Mouse (Mus musculus) cerebellum, adult 9-10 months (tissue): ENCODE data around the gene Lamc3.

ENCODE experiments used
- DNase-seq: peaks from one replicate; pipeline ENCODE4 v3.0.0; 2022

Gene Lamc3

DNA sequence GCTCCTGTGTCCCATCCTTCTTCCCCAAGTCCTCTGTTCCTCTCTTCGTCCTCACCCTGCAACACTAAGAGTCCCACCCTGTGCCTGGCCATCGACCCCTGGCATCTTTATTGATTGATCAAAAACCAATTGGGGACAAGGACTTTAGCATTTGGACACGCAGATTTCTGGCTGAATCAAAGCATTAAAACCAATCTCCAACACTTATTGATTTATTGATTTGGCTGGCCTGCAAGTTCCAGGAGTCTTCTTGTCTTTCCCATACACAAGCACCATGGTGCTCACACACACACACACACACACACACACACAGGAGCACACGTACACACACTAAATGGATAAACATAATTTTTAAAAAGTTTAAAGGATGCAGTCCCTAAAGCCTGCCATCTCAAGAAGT, 55.9 kb downstream of the Lamc3 start:
- DNase-seq, result no peak

- no peak for DNase-seq
These were observed 58.5 kb downstream of the Lamc3 start for GRCm38 (mm10) chr2:31945580-31945979.

DNA sequence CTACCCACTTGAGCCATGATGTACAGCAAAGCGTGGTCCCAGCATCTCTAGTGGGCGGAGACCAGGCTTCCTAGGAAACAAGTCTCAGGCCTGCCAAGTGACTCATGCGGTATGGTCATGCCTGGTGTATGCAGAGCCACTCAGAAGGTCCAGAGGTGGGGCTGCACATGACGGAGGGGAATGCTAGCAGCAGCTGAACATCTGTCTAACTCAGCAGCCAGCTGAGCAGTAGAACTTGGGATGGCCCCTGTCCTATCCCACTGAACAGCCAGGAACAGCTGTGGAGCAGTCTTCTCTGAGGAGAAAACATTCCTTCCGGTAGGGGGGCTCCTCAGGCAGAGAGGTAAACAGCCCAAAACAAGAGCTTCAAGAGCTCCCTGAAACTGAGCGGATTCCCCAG, 61.3 kb downstream of the Lamc3 start:
- no peak for DNase-seq

DNA sequence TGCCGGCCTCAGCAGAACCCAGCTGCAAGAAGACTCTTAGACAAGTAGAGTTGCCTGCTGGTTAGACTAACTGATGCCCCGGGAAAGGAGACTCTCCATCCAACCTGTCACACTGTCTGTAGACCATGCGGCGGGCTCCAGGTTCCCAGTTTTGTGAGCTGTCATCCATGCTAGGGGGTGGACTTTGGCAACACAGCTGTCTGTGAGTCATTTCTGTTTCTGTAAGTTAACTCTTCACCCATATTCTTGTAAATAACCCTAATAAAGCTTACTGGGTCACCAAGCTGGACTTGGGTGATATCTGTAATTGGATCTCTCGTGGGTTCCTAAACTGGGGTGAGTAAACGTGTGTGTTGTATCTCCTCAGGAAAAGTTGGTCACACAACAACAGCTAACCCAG, 61.7 kb downstream of the Lamc3 start:
- DNase-seq, result no peak

GRCm38 (mm10) chr2:31950058-31950871, 63.2 kb downstream of the Lamc3 start, which contains the start of gene Aif1l:
Gene Aif1l (plus strand): TSS chr2:31950139.
- DNase-seq, result no peak

GRCm38 (mm10) chr2:31950966-31951365, 63.9 kb downstream of the Lamc3 start:
- DNase-seq, result no peak

DNA sequence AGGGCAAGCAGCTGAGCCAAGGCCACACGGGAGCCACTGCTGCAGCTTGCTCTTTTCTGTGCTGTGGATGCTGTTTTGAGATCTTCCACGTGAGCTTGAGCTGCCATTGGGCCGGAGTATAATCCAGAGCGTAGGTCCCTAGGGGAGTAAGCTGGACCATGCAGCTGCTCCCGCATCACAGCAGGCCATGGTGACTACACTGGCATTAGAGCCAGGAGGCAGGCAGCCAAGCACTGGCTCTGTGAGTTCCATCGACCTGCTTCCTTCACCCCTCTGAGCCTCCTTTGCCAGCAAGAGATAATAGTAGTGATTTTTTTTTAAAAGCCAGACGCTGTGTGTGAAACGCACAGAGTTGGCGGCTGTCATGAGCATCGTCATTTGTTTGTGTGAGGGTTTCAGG, 65.1 kb downstream of the Lamc3 start:
- no peak for DNase-seq

DNA sequence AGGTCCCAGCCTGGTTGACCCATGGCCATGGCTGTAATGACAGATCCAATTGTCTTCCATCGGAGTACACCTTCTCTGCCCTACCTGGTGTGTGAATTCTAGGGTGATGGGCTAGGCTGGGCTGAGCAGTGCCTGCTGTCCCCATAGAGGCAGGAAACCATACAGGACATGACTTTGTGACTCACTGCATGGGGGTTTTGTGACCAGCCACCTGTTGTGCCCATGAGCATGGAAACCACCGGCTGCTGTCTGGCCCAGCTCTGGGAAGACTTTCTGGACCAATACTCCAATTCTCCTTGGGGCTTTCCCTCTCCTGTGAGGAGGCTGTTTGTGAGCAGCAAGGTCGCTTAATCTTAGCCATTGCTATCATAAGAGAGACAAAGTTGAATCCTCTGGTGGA, 65.6 kb downstream of the Lamc3 start:
- no peak for DNase-seq

DNA sequence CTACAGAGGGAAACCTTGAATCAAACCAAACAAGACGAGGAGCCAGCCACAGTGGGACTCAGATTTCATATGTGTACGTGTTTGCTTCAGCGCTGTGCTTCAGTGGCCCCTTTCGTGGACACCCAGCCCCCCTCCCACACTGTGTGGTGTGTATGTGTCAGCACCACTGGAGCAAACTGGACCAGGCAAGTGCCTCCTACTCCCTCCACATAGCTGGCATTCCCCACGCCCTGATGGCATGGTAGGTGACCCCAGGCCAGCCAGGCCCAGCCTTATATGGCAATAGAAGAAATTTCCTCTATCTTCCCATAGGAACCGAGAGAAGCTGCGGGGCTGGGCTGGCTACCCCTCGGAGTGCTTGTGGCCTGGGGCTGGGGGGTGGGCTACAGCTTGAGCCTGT, 66.6 kb downstream of the Lamc3 start:
- no peak for DNase-seq

- peak; percentile 57 for DNase-seq
These were observed 67.7 kb downstream of the Lamc3 start for GRCm38 (mm10) chr2:31954779-31955181.

DNA sequence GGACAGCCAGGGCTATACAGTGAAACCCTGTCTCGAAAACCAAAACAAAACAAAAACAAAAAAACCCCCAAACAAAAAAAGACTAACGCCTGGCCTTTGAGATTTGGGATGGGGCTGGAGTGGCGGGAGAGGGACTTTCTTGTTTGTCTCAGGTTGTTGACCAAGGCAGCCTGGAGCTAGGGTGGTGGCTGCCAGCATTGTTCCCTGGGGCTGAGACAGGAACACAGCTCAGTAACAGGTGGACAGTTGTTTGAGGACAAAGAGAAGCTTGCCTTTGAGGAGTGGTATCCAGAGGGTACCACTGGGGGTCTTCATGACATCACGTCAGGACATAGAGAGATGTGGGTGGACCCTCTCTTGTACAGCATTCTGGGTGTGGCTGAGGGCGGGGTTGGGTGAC, 68.6 kb downstream of the Lamc3 start:
- DNase-seq, result no peak

DNA sequence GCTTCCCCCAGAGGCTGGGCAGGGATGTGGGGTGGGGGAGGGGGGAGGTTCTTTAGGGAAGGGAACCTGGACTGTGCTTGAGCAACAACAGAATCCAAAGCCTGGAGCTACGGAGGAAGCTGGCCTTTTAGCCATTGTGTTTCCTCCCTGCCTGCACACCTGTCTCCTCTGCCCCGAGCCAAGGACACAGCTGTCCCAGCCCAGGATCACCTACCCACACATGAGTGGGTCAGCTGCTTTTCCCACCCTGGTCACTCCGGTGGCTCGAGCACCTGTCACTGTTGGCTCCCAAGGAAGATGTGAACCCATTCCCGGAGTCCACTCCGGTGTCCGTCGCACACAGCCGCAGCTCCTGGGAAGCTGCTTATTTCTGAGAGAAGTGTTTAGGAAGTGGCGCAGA, 70.1 kb downstream of the Lamc3 start:
- DNase-seq, result no peak

- DNase-seq, result no peak
These were observed 73.9 kb downstream of the Lamc3 start for GRCm38 (mm10) chr2:31960986-31961385.

- no peak for DNase-seq
These were observed 74.7 kb downstream of the Lamc3 start for GRCm38 (mm10) chr2:31961791-31962222.

GRCm38 (mm10) chr2:31962501-31963224, 75.6 kb downstream of the Lamc3 start:
- DNase-seq, result peak; percentile 82

DNA sequence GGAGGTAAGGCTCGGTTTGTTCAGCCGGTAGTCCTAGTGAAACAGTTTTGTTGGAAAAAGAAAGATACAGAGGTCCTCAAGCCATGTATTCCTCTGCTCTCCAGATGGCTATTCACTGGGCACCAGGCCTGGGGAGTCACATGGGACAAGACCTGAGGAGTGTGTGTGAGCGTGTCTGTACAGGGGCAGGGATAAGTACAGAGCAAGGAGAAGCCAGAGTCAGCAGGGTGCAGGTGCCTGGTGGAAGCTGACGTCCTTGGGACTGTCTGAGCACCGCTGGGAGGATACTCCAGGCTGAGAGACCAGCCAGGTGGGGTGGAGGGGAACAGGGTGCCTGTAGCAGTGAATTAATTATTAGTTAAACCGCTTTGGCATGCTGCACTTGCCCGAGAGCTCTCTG, 76.4 kb downstream of the Lamc3 start:
- peak; percentile 76 for DNase-seq

DNA sequence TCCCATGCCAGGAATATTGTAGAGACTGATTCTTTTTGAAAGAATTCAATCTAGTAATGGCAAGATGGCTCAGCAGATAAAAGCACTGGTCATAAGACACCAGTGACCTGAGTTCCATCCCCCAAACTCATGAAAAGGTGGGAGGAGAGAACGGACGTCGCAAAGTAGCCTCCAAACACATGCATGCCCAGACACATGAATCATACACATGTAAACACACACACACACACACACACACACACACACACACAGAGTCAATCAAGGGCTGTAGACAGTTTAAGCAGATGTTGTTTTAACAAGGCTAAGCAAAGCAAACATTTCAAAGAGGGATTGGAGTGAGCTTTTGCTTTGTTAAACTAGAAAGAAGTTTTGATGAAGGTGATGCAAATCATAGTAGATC, 77.1 kb downstream of the Lamc3 start:
- DNase-seq, result no peak

DNA sequence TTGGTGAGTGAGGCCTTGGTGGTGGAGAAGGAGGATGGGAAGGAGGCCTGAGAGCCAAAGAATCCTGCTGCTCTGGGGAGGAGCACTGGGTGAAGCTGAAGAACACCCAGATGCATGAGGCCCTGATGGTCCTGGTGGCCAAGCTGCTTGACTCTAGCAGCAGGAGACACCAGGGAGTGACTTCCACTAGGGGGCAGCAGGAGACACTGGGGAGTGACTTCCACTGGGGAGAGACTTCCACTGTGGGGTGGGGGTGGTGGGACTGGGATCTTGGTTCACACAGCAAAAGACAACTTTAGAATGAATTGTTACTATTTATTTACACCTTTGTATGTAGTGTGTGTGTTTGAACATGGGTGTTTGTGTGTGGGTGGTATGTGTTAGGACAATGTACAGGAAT, 78.0 kb downstream of the Lamc3 start:
- no peak for DNase-seq

GRCm38 (mm10) chr2:31966801-31967200, 79.7 kb downstream of the Lamc3 start:
- DNase-seq, result no peak

GRCm38 (mm10) chr2:31972589-31972988, 85.5 kb downstream of the Lamc3 start:
- no peak for DNase-seq

GRCm38 (mm10) chr2:31974141-31974808, 87.2 kb downstream of the Lamc3 start, which contains the start of gene Nup214:
Gene Nup214 (plus strand): TSS chr2:31974436.
- peak; percentile 98 for DNase-seq

- no peak for DNase-seq
These were observed 87.8 kb downstream of the Lamc3 start for GRCm38 (mm10) chr2:31974809-31975371.

- no peak for DNase-seq
These were observed 100.7 kb downstream of the Lamc3 start for GRCm38 (mm10) chr2:31987774-31988173.
